Mouse (Mus musculus) lung, embryonic 16.5 days (tissue): Measurements from ENCODE around the gene Sgsm1. TPM values are rescaled to one million over a fixed set of nuclear protein-coding genes. Genes with fewer than 3 reads are reported as not detected.
A peak's percentile ranks its signal among the peaks of the same experiment; 100 is the strongest.

ENCODE experiments used
- ATAC-seq: fragments of 200-750 bp; cut with Nextera tagmentation; 2 replicates; pipeline ENCODE4 v1.8.0; 2017; ENCODE audit warnings: low read depth, mild to moderate bottlenecking, moderate library complexity
- H3K27ac ChIP-seq: fragments of 300-500 bp; sonication (generic); 2 replicates; pipeline ENCODE4 v1.5.1; 2014; ENCODE audit warnings: mild to moderate bottlenecking, control low read depth, low read length
- H3K27me3 ChIP-seq: fragments of 300-500 bp; sonication (generic); 2 replicates; pipeline ENCODE4 v1.6.1; 2014; ENCODE audit warnings: low read depth, low read length, mixed read lengths; ENCODE audit not compliant: control insufficient read depth, insufficient read depth
- H3K36me3 ChIP-seq: fragments of 300-500 bp; sonication (generic); 2 replicates; pipeline ENCODE4 v1.6.1; 2014; ENCODE audit warnings: low read length; ENCODE audit not compliant: control insufficient read depth, insufficient read depth
- H3K4me1 ChIP-seq: fragments of 300-500 bp; sonication (generic); replicated peaks from 2 replicates; pipeline ENCODE4 v1.6.1; 2014; ENCODE audit warnings: low read length, mixed read lengths; ENCODE audit not compliant: control insufficient read depth, insufficient read depth
- H3K4me2 ChIP-seq: fragments of 300-500 bp; sonication (generic); 2 replicates; pipeline ENCODE4 v1.6.1; 2014; ENCODE audit warnings: low read depth, low read length, control low read depth
- H3K4me3 ChIP-seq: fragments of 300-500 bp; sonication (generic); 2 replicates; pipeline ENCODE4 v1.5.1; 2014; ENCODE audit warnings: mild to moderate bottlenecking, low read length, control low read depth
- H3K9ac ChIP-seq: fragments of 300-500 bp; sonication (generic); 2 replicates; pipeline ENCODE4 v1.6.1; 2014; ENCODE audit warnings: low read length, control low read depth
- H3K9me3 ChIP-seq: fragments of 300-500 bp; sonication (generic); 2 replicates; pipeline ENCODE4 v1.6.1; 2016; ENCODE audit warnings: low read length; ENCODE audit not compliant: control insufficient read depth
- WGBS: fragments of 180-500 bp; shearing (Covaris S2); extraction: QIAGEN DNeasy Blood & Tissue Kit; methylation state at CpG from one replicate; pipeline ENCODE4 v1.1.7; 2014; 5-methylcytosine and 5-hydroxymethylcytosine counted together
- microRNA-seq: library from miRNA; unstranded; fragments of <30 nt; microRNA quantifications from one replicate; pipeline ENCODE4, GENCODE M21; 2016
- polyA plus RNA-seq: library from polyadenylated mRNA; unstranded; fragments of >200 nt; fragmentation: Nextera tagmentation; extraction: Ambion mirVana; gene quantifications from 2 replicates; pipeline ENCODE4 v1.2.1, GENCODE M21; 2015

Gene Sgsm1
- polyA plus RNA-seq, 1 experiment from 2014 or later = 4.3 TPM

DNA sequence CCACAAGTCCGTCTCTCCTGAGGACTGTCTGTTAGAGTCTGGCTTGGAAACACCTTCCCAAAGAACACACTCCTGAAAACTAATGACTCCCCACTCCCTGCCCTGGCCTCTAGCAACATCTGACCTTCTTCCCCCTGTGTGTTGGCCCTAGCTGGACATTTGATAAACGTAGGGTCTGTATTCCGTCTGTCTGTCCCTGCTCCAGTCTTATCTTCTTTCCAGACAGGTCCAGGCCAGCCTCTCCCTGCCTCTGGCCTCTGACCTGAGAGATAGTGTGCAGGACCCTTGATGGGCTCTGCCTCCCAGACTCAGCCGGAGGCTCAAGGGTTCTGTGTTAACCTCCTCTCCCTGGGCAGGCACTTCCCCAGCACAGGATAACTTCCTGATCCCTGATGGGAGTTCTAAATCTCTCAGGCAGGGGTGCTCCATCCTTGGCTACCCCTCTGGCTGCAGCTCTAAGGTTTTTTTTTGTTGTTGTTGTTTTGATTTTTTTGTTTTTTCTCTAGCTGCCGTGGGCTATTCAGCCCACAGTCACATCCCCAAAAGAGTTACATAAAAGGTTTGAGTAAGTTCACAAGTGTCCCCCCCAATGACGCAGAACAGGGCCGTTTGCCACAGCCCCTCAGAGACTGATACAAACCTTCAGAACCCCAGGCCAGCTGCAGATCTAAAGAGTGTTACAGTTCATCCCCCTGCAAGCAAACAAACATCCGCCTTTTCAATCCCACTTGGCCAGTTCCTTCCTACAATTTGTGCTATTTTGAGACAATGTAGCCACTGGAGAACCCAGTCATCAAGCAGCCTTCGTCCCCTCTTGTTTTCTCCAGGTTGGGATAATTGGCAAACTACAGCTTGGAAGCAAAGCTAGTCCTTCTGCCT lies 113.4 kb downstream of the Sgsm1 start:
- WGBS = 35% methylated on average over 9 of the region's 9 CpGs
- Histone ChIP-seq H3K9ac (no peak overlapping the region), H3K4me1 (peaks cover 4% of the 10 kb centered on the region; the same call in 1 of the 2 replicates), H3K27ac (peak overlapping the region; percentile 82), H3K4me2 (no peak overlapping the region), H3K4me3 (no peak overlapping the region), H3K36me3 (no peaks in the 10 kb centered on the region), H3K27me3 (no peaks in the 10 kb centered on the region), H3K9me3 (no peaks in the 10 kb centered on the region)
- peak; percentile 52; the same call in 1 of the 2 replicates for ATAC-seq

DNA sequence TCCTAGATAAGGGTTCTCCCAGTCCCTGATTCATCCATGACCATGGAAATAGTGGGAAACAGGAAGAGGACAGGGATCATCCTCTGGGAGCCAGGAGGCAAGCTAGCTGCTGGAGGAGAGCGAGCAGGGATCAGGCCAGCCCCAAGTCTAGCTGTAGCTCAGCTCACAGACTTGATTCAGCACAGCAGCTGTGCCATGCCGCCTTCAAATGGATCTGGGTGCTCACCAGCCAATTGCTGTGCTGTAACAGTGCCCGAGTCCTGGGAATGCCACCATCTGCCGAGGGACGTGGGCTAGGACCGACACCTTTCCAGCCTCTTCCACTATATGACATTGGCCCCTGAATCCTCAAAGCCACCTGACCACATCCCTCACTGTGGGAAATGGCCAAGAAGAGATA lies 114.7 kb downstream of the Sgsm1 start:
- H3K9me3 ChIP-seq = no peaks in the 10 kb centered on the region
- ATAC-seq = no peak
- H3K4me2 ChIP-seq = no peak overlapping the region
- 89% methylated on average over 6 of the region's 6 CpGs for WGBS
- no peak overlapping the region for H3K27ac ChIP-seq
- no peaks in the 10 kb centered on the region for H3K27me3 ChIP-seq
- H3K36me3 ChIP-seq = no peaks in the 10 kb centered on the region
- H3K9ac ChIP-seq = no peak overlapping the region
- H3K4me1 ChIP-seq = peaks cover 4% of the 10 kb centered on the region; the same call in 1 of the 2 replicates
- no peak overlapping the region for H3K4me3 ChIP-seq

DNA sequence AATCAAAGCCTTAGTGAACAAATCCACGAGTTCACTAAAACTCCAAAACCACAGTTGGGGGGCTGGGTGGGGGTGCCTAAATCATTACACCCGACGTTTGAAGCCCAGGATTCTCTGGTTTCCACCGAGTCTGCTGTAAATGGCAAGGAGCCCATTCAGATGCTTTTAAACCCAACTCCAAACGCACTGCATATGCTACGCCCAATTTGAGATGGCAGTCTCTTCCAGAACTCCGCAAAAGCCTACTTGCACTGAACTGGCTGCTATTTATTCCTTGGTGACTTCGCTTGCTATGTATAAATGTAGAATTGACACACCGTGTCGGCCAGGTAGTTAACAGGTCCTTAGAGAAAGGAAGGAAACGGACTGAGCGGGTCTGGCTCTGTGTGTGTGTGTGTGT lies 115.1 kb downstream of the Sgsm1 start:
- Histone ChIP-seq H3K36me3 (no peaks in the 10 kb centered on the region), H3K4me3 (no peak overlapping the region), H3K27ac (no peak overlapping the region), H3K27me3 (no peaks in the 10 kb centered on the region), H3K9ac (no peak overlapping the region), H3K4me1 (peaks cover 4% of the 10 kb centered on the region; the same call in 1 of the 2 replicates), H3K4me2 (no peak overlapping the region), H3K9me3 (no peaks in the 10 kb centered on the region)
- WGBS = 71% methylated on average over 12 of the region's 12 CpGs
- ATAC-seq = no peak

DNA sequence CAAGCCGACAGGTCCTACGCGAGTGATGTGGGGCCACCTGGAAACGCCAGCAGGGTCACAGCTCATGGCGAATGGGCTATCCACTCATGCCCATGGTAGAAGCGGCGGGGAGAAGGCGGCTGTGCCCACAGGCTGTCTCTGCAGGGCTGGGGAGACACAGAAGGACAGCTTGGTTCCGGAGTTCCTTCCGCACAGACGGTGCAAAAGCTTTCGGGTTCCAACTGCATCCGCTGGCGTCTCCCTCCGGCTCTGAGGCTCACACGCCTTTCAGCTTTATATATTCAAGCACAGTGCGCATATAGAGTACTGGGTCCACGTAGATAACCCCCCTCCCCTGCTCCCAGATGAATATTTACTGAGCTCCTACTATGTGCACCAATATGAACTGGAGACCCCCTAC lies 116.8 kb downstream of the Sgsm1 start:
- WGBS = 85% methylated on average over 18 of the region's 18 CpGs
- H3K4me2 ChIP-seq = no peak overlapping the region
- H3K4me3 ChIP-seq = no peak overlapping the region
- no peaks in the 10 kb centered on the region for H3K27me3 ChIP-seq
- no peaks in the 10 kb centered on the region for H3K36me3 ChIP-seq
- no peaks in the 10 kb centered on the region for H3K9me3 ChIP-seq
- no peak overlapping the region for H3K27ac ChIP-seq
- H3K4me1 ChIP-seq = no peaks in the 10 kb centered on the region; the same call in 1 of the 2 replicates
- ATAC-seq = no peak
- no peak overlapping the region for H3K9ac ChIP-seq

Small RNA genes within 50 kb of the gene (microRNA-seq; reads per million reads assigned to microRNA genes)
- gene Mir7229 (not detected), gene Mir7230 (not detected)

Other genes starting within 250 kb of the Sgsm1 start
- not detected in 2 replicates for gene Crybb2, start 240.7 kb downstream of the Sgsm1 start, polyA plus RNA-seq
- gene Crybb3, start 229.2 kb downstream of the Sgsm1 start, polyA plus RNA-seq = 1.0 and 1.4 TPM in 2 replicates
- 12.6 TPM in 2 replicates for gene 2900026A02Rik, start 89.5 kb downstream of the Sgsm1 start, polyA plus RNA-seq
- not detected in 2 replicates for gene Tmem211, start 83.9 kb downstream of the Sgsm1 start, polyA plus RNA-seq
- gene Aym1, start 46.5 kb upstream of the Sgsm1 start, polyA plus RNA-seq = not detected in 2 replicates
- 4.5 and 4.8 TPM in 2 replicates for gene Wscd2, start 179.5 kb upstream of the Sgsm1 start, polyA plus RNA-seq